In genomic region chr9:26913150-26913549, GRCm38 (mm10) we compare ENCODE assay signal across 34 mouse cellular contexts. TPM values are rescaled to one million over a fixed set of nuclear protein-coding genes. Genes with fewer than 3 reads are reported as not detected.
DNase-seq lines count a peak whose midpoint lies in the region; ATAC-seq and TF ChIP-seq lines count a peak whose summit lies in the region.
"Had no signal": no experiment of that assay in that cellular context is flagged by ENCODE, and none has a peak within 500 bp of the region (broad histone marks: within the 10 kb centered on the region; RNA-seq: fewer than 3 reads in every experiment).

No protein-coding gene starts in this region.

- H3K9ac ChIP-seq in forebrain, embryonic 14.5 days (ENCODE audit: low read length): no peak overlapping the region
- H3K9ac ChIP-seq in forebrain, embryonic 15.5 days (replicated peaks): no peak overlapping the region
- no peak overlapping the region for H3K9ac ChIP-seq in heart, embryonic 15.5 days
- no peak overlapping the region for H3K9ac ChIP-seq in hindbrain, embryonic 16.5 days (ENCODE audit: low read depth, low read length)
- H3K9ac ChIP-seq: midbrain, embryonic 15.5 days had no signal

- no peak overlapping the region for H3K4me3 ChIP-seq in forebrain, embryonic 14.5 days (ENCODE audit: low read depth, low read length)
- no peak overlapping the region for H3K4me3 ChIP-seq in forebrain, embryonic 15.5 days
- H3K4me3 ChIP-seq in heart, embryonic 15.5 days: no peak overlapping the region
- no peak overlapping the region for H3K4me3 ChIP-seq in hindbrain, embryonic 16.5 days (ENCODE audit: low read length)
- no peak overlapping the region for H3K4me3 ChIP-seq in hindbrain, embryonic 10.5 days
- H3K4me3 ChIP-seq: midbrain, embryonic 15.5 days; myocyte had no signal

- H3K36me3 ChIP-seq in forebrain, embryonic 14.5 days (ENCODE audit: control insufficient read depth, insufficient read depth, low read length): no peaks in the 10 kb centered on the region
- no peaks in the 10 kb centered on the region for H3K36me3 ChIP-seq in forebrain, embryonic 15.5 days
- no peaks in the 10 kb centered on the region for H3K36me3 ChIP-seq in heart, embryonic 15.5 days
- no peaks in the 10 kb centered on the region for H3K36me3 ChIP-seq in hindbrain, embryonic 16.5 days (ENCODE audit: control insufficient read depth, insufficient read depth, low read length)
- no peaks in the 10 kb centered on the region for H3K36me3 ChIP-seq in hindbrain, embryonic 10.5 days
- H3K36me3 ChIP-seq: midbrain, embryonic 15.5 days had no signal

- H3K27me3 ChIP-seq in forebrain, embryonic 14.5 days (replicated peaks; ENCODE audit: control insufficient read depth, insufficient read depth, low read length): no peaks in the 10 kb centered on the region
- no peaks in the 10 kb centered on the region for H3K27me3 ChIP-seq in forebrain, embryonic 15.5 days
- no peaks in the 10 kb centered on the region for H3K27me3 ChIP-seq in heart, embryonic 15.5 days
- H3K27me3 ChIP-seq in hindbrain, embryonic 16.5 days (replicated peaks; ENCODE audit: control insufficient read depth, insufficient read depth, low read length): no peaks in the 10 kb centered on the region
- no peaks in the 10 kb centered on the region for H3K27me3 ChIP-seq in hindbrain, embryonic 10.5 days (ENCODE audit: insufficient read depth, poor library complexity, severe bottlenecking)
- H3K27me3 ChIP-seq: midbrain, embryonic 15.5 days had no signal

- 64% methylated on average over 4 of the region's 4 CpGs for WGBS in forebrain, embryonic 14.5 days
- 60% methylated on average over 4 of the region's 4 CpGs for WGBS in forebrain, embryonic 15.5 days
- 26% methylated on average over 4 of the region's 4 CpGs for WGBS in heart, embryonic 15.5 days
- WGBS in hindbrain, embryonic 16.5 days: 58% methylated on average over 4 of the region's 4 CpGs
- 83% methylated on average over 4 of the region's 4 CpGs for WGBS in hindbrain, embryonic 10.5 days

- no peak overlapping the region for H3K27ac ChIP-seq in forebrain, embryonic 14.5 days (ENCODE audit: low read depth, low read length)
- no peak overlapping the region for H3K27ac ChIP-seq in forebrain, embryonic 15.5 days (replicated peaks)
- peak overlapping the region; percentile 59 for H3K27ac ChIP-seq in heart, embryonic 15.5 days
- H3K27ac ChIP-seq in hindbrain, embryonic 16.5 days (ENCODE audit: low read depth, low read length): no peak overlapping the region
- H3K27ac ChIP-seq in hindbrain, embryonic 10.5 days: no peak overlapping the region
- H3K27ac ChIP-seq: kidney, postnatal 0 days; midbrain, embryonic 15.5 days had no signal

- no peak for TF ChIP-seq POLR2A in brain, embryonic 14.5 days (IDR thresholded peaks at IDR 0.05; ENCODE audit: borderline replicate concordance, extremely low read depth, insufficient read depth, insufficient read length, poor library complexity, severe bottlenecking)

- ATAC-seq in forebrain, embryonic 14.5 days: no peak
- no peak for ATAC-seq in forebrain, embryonic 15.5 days (replicated peaks)
- ATAC-seq in heart, embryonic 15.5 days (replicated peaks; ENCODE audit: insufficient number of reproducible peaks, insufficient read depth, low FRiP score, low read depth): peak; percentile 55; the same call in 1 of the 2 replicates
- peak; percentile 54; the same call in 1 of the 2 replicates for ATAC-seq in hindbrain, embryonic 16.5 days
- ATAC-seq: CD4-positive, CD25-positive, alpha-beta regulatory T cell, adult 4 months; midbrain, embryonic 15.5 days had no signal

- no peaks in the 10 kb centered on the region for H3K4me1 ChIP-seq in forebrain, embryonic 14.5 days (ENCODE audit: control insufficient read depth, insufficient read depth, low read length)
- H3K4me1 ChIP-seq in forebrain, embryonic 15.5 days: 0 out of 2 replicates have a peak, but pooled peaks cover 3% of the 10 kb centered on the region
- peaks cover 9% of the 10 kb centered on the region for H3K4me1 ChIP-seq in heart, embryonic 15.5 days (replicated peaks)
- no peaks in the 10 kb centered on the region for H3K4me1 ChIP-seq in hindbrain, embryonic 16.5 days (ENCODE audit: control insufficient read depth, insufficient read depth, low read depth, low read length)
- no peaks in the 10 kb centered on the region for H3K4me1 ChIP-seq in hindbrain, embryonic 10.5 days (replicated peaks)
- H3K4me1 ChIP-seq: midbrain, embryonic 15.5 days had no signal

- no peak overlapping the region for H3K4me2 ChIP-seq in forebrain, embryonic 14.5 days (ENCODE audit: low read length)
- no peak overlapping the region for H3K4me2 ChIP-seq in forebrain, embryonic 15.5 days (replicated peaks)
- no peak overlapping the region for H3K4me2 ChIP-seq in heart, embryonic 15.5 days
- H3K4me2 ChIP-seq in hindbrain, embryonic 16.5 days (ENCODE audit: low read length): no peak overlapping the region
- H3K4me2 ChIP-seq: midbrain, embryonic 15.5 days had no signal

- no peaks in the 10 kb centered on the region for H3K9me3 ChIP-seq in forebrain, embryonic 14.5 days (replicated peaks; ENCODE audit: control insufficient read depth, low read length)
- no peaks in the 10 kb centered on the region for H3K9me3 ChIP-seq in forebrain, embryonic 15.5 days
- H3K9me3 ChIP-seq in heart, embryonic 15.5 days (replicated peaks): no peaks in the 10 kb centered on the region
- no peaks in the 10 kb centered on the region for H3K9me3 ChIP-seq in hindbrain, embryonic 16.5 days (ENCODE audit: control insufficient read depth, low read length)
- H3K9me3 ChIP-seq in hindbrain, embryonic 10.5 days: no peaks in the 10 kb centered on the region
- H3K9me3 ChIP-seq: midbrain, embryonic 15.5 days had no signal

- peak; percentile 7 for DNase-seq in forebrain, embryonic 14.5 days (ENCODE audit: low spot score)
- no peak for DNase-seq in heart, adult 18-20 months
- no peak for DNase-seq in hindbrain, embryonic 10.5 days (ENCODE audit: low spot score)
- DNase-seq in brain, embryonic 14.5 days (ENCODE audit: low read depth): peak; percentile 30
- DNase-seq in T-cell, adult 2 months (ENCODE audit: low spot score): no peak
- DNase-seq: adrenal gland, postnatal 36 days; cerebellum, adult 18-20 months; gastrocnemius, postnatal 36 days; kidney, adult 2 months; lung, postnatal 4 days; thymus, adult 2 months; thymus, postnatal 4 days had no signal

- TF ChIP-seq CTCF in brain, embryonic 14.5 days (IDR thresholded peaks at IDR 0.05; ENCODE audit: borderline replicate concordance, extremely low read depth, insufficient read depth, insufficient read length): no peak

RNA-seq across cellular contexts. Expression of gene Gm1110, which starts 9.8 kb away (rescaled TPM):
- 0.67 and 0.70 TPM in 2 replicates for polyA plus RNA-seq in forebrain, embryonic 14.5 days (2014; fragmentation: Nextera tagmentation; extraction: Ambion mirVana)
- polyA plus RNA-seq in forebrain, embryonic 15.5 days (2015; fragmentation: Nextera tagmentation; extraction: Ambion mirVana): 0.38 and 0.59 TPM in 2 replicates
- 0.06 TPM in 1 of 2 replicates, not detected in the other for polyA plus RNA-seq in heart, embryonic 15.5 days (2015; fragmentation: Nextera tagmentation; extraction: Ambion mirVana)
- total RNA-seq in heart, adult 18-20 months (2021): not detected
- polyA plus RNA-seq in hindbrain, embryonic 16.5 days (2015; fragmentation: Nextera tagmentation; extraction: Ambion mirVana): 0.30 and 0.48 TPM in 2 replicates
- polyA plus RNA-seq in hindbrain, embryonic 10.5 days (2016; fragmentation: Nextera tagmentation; extraction: Ambion mirVana): 0.12 TPM in 1 of 2 replicates, not detected in the other
- polyA plus RNA-seq in brain, embryonic 14.5 days (2012; rRNA removed): 0.38 and 0.55 TPM in 2 replicates
- total RNA-seq: adrenal gland, adult 18-20 months; adrenal gland, postnatal 36 days; gastrocnemius, adult 18-20 months; gastrocnemius, postnatal 36 days; hematopoietic stem cell, adult 5-6 weeks; left cerebral cortex, adult 8-10 months; liver, adult 2 months; megakaryocyte-erythroid progenitor cell, adult 5-6 weeks; neutrophil, adult 5-6 weeks had no signal
- polyA plus RNA-seq: embryonic facial prominence, embryonic 14.5 days; intestine, embryonic 14.5 days; kidney, adult 2 months; kidney, postnatal 0 days; limb, embryonic 11.5 days; liver, adult 2 months; liver, embryonic 16.5 days; lung, embryonic 16.5 days; myocyte; small intestine, adult 2 months; stomach, embryonic 16.5 days; thymus, adult 2 months had no signal

RNA-seq across cellular contexts. Expression of gene Glb1l3, which starts 52.5 kb away (rescaled TPM):
- polyA plus RNA-seq in forebrain, embryonic 14.5 days (2014; fragmentation: Nextera tagmentation; extraction: Ambion mirVana): not detected in 2 replicates
- not detected in 2 replicates for polyA plus RNA-seq in forebrain, embryonic 15.5 days (2015; fragmentation: Nextera tagmentation; extraction: Ambion mirVana)
- not detected in 2 replicates for polyA plus RNA-seq in heart, embryonic 15.5 days (2015; fragmentation: Nextera tagmentation; extraction: Ambion mirVana)
- total RNA-seq in heart, adult 18-20 months (2021): not detected
- polyA plus RNA-seq in hindbrain, embryonic 16.5 days (2015; fragmentation: Nextera tagmentation; extraction: Ambion mirVana): not detected in 2 replicates
- not detected in 2 replicates for polyA plus RNA-seq in hindbrain, embryonic 10.5 days (2016; fragmentation: Nextera tagmentation; extraction: Ambion mirVana)
- 0.03 and 0.11 TPM in 2 replicates for polyA plus RNA-seq in brain, embryonic 14.5 days (2012; rRNA removed)
- total RNA-seq: gastrocnemius, adult 18-20 months; gastrocnemius, postnatal 36 days; hematopoietic stem cell, adult 5-6 weeks; layer of hippocampus, postnatal 10 days; left cerebral cortex, adult 8-10 months; liver, adult 2 months; megakaryocyte-erythroid progenitor cell, adult 5-6 weeks; neutrophil, adult 5-6 weeks had no signal
- polyA plus RNA-seq: CD4-positive, CD25-positive, alpha-beta regulatory T cell, adult 4 months; embryonic facial prominence, embryonic 14.5 days; intestine, embryonic 14.5 days; kidney, adult 2 months; kidney, postnatal 0 days; limb, embryonic 11.5 days; liver, adult 2 months; liver, embryonic 16.5 days; midbrain, embryonic 15.5 days; myocyte; small intestine, adult 2 months; stomach, embryonic 16.5 days; thymus, adult 2 months had no signal

Comparison
In these comparisons a context has a peak if more than half of its experiments do, and no peak if none do; other contexts are left out.
1. ATAC-seq: peak in heart, embryonic 15.5 days (single experiment) and hindbrain, embryonic 16.5 days (single experiment); none in forebrain, embryonic 14.5 days (single experiment) and forebrain, embryonic 15.5 days (single experiment).
2. DNase-seq: peak in forebrain, embryonic 14.5 days (single experiment) and brain, embryonic 14.5 days (single experiment); none in heart, adult 18-20 months (0 of 2), hindbrain, embryonic 10.5 days (single experiment) and T-cell, adult 2 months (single experiment).